Mouse (Mus musculus) left cerebral cortex, postnatal 14 days (tissue): Measurements from ENCODE around the gene Cfb. TPM values are rescaled to one million over a fixed set of nuclear protein-coding genes. Genes with fewer than 3 reads are reported as not detected.
A peak's percentile ranks its signal among the peaks of the same experiment; 100 is the strongest.

ENCODE experiments used
- DNase-seq, 2 experiments: peaks; one replicate each; pipeline ENCODE4 v3.0.0; 2021 to 2022; ENCODE audit warnings: low spot score in 2 of 2, mixed read lengths in 1 of 2
- intact Hi-C: fragments of 180-260 bp; cut with DNase I; formaldehyde crosslinking; loops from one replicate; pipeline ENCODE4 v1.15.1; 2025
- total RNA-seq, 2 experiments: library from RNA; stranded (reverse); gene quantifications; 2 replicates each; pipeline ENCODE4 v1.2.3; 2021

Cfb gene
- total RNA-seq, 2 experiments from 2014 or later, result 0.20 TPM; not detected in 1

DNA sequence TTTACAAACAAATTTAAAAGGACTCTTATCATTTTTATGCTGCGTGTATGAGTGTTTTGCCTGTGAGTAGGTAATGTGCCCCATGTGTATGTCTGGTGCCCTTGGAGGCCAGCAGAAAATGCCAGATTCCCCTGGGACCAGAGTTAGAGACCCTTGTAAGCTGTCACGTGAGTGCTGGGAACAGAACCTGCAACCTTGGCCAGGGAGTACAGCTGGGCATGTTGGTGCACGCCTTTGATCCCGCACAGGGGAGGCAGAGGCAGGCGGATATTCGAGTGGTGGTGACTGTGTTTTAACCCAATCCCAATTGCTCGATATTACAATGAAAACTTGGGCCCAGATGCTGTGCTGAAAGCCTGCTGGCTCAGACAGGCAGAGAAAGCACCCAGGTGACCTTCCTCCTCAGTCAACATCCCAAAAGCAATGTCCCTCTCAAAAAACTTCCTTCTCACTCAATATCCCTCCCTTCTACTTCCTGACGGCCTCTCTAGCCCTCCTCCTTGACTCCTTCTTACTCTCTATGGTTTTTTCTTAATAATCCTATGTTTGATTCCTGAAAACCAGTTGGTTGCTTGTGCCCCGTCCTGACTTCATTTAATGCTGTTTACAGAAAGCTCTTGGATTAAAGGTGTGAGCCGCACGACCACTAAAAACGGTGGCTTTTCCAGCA is 27.9 kb upstream of the Cfb start:
- intact Hi-C loops, result no loop called here
- no peak for DNase-seq

- intact Hi-C loops, result loop anchor here (5.0 kb wide), 1 partner anchor 216 kb away; the partner anchor contains the start of gene Tnxb
These were observed 25.6 kb upstream of the Cfb start for GRCm38 (mm10) chr17:34887942-34888341.

DNA sequence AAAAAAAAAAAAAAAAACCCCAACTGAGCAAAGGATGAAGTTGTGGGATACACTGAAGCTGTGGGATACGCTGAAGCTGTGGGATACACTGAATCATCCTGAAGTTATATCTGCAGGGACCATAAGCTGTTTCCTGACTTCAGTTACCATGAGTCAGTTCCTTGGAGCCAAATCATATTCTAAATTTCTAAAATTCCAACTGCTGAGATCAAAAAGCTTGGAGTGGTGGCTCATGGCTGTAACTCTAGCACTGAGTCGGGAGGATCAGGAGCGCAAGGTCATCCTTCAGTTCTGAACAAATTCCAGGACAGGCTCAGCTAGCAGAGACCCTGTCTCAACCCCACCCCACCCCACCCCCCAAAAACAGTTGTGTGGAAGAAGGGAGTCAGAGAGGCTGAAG is 23.3 kb upstream of the Cfb start:
- DNase-seq, result no peak
- intact Hi-C loops, result loop anchor here (5.0 kb wide), 1 partner anchor 213 kb away; the partner anchor contains the start of gene Tnxb

More at GRCm38 (mm10) chr17:34887942-34888341, 25.6 kb upstream of the Cfb start:
- DNase-seq, result no peak

- DNase-seq, result no peak
- intact Hi-C loops, result loop anchor here (5.0 kb wide), 1 partner anchor 212 kb away; the partner anchor contains the start of gene Tnxb
These were observed 22.4 kb upstream of the Cfb start for GRCm38 (mm10) chr17:34884704-34885103.

GRCm38 (mm10) chr17:34883332-34883731 is 21.0 kb upstream of the Cfb start:
- intact Hi-C loops, result no loop called here
- no peak for DNase-seq

- no peak for DNase-seq
- intact Hi-C loops, result no loop called here
These were observed 19.5 kb upstream of the Cfb start, which contains the start of gene Gm20547 for GRCm38 (mm10) chr17:34881683-34882310. Gene Gm20547 (minus strand): TSS chr17:34882042.

DNA sequence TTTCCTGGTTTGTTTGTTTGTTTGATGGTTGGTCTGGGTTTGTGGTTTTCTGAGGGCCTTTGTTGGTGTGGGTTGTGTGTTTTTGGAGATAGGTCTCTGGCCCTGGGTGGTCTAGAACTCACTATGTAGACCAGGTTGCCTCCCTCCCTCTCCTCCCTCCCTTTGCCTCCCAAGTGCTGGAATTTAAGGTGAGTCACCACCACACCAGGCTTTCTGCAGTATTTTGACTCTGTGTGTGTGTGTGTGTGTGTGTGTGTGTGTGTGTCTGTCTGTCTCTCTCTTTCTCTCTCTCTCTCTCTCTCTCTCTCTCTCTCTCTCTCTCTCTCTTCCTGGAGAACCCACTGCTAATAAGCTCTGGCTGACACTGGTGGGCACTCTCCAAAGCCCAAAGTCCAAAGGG is 18.8 kb upstream of the Cfb start:
- intact Hi-C loops, result no loop called here
- no peak for DNase-seq

- intact Hi-C loops, result no loop called here
- DNase-seq, result no peak
These were observed 17.1 kb upstream of the Cfb start, which contains the start of gene Zbtb12 for GRCm38 (mm10) chr17:34879336-34879879. Gene Zbtb12 (plus strand): TSS chr17:34879483.

DNA sequence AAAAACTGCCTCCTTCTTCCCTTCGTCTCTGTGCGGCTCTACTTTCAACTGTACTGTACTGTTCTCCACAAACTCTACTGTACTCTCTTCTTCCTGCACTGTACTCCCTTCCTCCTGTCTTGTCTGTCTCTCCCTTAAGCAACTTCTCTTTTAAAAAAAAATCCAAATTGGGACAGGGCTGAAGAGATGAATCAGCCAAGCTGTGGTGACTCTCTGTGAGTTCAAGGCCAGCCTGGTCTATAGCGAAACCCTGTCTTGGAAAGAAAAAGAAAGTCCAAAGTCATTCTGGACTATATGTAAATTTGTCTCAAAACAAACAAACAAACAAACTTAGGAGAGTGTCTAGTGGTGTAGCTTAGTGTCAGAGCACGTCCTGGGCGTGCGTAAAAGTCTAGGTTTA is 12.0 kb upstream of the Cfb start:
- intact Hi-C loops, result no loop called here
- no peak for DNase-seq

DNA sequence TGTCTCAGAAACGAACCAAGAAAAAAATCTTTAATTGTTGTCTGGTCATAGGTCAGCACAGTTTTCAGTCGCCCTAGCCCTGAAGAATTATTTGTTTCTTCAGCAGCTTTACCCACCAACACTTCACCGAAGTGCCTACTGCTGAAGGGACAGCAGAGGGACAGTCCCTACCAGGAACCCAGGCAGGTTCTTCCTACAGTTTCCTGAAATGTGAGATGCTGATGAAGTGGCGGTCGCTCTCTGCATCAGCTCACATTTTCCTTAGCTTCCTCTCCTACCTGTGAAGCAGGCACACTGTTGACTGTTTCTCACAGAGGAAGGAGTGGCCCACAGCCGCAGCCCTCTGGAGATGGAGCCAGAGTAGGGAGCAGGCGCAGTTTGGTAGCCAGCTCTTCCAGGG is 3.7 kb upstream of the Cfb start:
- DNase-seq, result no peak

GRCm38 (mm10) chr17:34861704-34862415 is 458 bp downstream of the Cfb start:
- DNase-seq, result no peak
- intact Hi-C loops, result no loop called here

More for the DNA sequence above, 3.7 kb upstream of the Cfb start:
- intact Hi-C loops, result no loop called here

DNA sequence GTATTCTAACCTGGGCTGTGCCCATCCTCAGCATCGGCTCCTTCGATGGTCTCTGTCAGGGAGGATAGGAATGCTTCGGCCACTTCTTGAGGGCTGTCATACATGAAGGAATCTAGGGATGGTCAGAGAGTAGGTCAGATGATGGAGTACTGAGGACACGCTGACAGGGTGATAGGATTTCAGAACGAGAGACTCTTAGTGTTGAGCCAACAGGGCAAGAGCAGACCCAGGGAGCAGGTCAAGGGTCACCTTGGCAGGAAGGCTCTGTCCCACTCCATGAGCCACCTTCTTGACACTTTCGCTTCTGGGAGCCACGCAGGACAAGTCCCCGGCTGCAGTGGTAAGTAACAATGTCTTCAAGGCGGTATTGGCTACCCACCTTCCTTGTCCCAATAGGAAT is 1.8 kb downstream of the Cfb start:
- DNase-seq, result no peak
- intact Hi-C loops, result no loop called here

DNA sequence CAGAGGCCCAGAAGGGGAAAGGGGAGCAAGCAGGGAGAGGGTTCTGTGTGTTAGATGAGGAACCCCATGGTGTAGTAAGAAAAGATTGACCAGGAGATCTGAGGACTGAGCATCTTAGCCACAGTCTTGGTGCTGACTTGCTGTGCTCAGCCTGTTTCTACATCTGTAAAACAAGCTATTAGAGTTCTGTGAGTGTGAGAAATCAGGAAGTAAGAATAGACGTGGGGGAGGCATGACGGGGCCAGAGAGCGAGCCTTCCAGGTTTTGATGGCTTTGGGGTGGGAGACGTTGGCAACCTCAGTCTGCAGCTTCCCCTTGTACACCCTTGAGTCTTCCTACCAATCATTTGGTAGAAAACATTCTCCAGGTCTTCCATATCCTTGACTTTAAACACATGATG is 3.6 kb downstream of the Cfb start:
- intact Hi-C loops, result loop anchor here (5.0 kb wide), 2 partner anchors 39 to 54 kb away; partner anchors contain the start of genes C2, Ehmt2 and Slc44a4
- DNase-seq, result no peak

DNA sequence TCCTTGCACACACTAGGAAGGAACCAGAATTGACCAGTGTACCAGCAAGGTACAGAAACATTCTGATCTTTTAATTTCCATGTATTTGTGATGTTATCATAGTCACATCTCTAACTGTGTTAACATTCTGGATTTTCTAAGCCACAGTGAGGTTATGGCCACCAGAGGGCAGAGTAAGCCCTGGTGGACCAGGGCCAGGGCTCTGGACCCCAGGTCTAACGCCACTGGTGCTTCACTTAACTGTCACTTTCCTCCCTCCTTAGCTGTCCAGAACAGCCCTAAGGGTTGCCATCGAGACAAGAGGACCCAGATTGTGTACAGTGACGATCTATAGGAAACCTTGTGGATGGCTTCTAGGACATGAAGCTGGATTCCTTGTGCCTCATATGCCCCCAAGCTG is 6.5 kb downstream of the Cfb start:
- peak; percentile 26 to 35 for DNase-seq
- intact Hi-C loops, result loop anchor here (5.0 kb wide), 2 partner anchors 41 to 56 kb away; partner anchors contain the start of genes C2, Ehmt2 and Slc44a4

DNA sequence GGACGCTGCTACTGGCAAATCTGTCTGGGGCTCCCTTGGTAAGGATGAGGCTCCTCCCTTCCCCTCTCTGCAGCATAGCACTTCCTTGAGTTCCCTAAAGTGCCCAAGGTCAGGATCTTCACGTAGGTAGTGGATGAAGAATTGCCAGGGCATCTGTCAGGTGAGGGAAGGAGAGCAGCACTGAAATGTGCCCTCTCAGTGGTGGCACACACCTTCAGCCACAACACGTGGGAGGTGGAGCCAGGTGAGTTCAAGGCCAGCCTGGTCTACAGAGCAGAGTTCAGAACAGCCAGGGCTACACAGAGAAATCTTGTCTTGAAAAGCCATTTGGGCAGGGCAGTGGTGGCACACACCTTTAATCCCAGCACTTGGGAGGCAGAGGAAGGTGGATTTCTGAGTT is 7.6 kb downstream of the Cfb start:
- intact Hi-C loops, result loop anchor here (5.0 kb wide), 4 partner anchors 43 to 128 kb away; partner anchors contain the start of genes C2, Ehmt2, Lsm2 and Slc44a4
- no peak for DNase-seq

DNA sequence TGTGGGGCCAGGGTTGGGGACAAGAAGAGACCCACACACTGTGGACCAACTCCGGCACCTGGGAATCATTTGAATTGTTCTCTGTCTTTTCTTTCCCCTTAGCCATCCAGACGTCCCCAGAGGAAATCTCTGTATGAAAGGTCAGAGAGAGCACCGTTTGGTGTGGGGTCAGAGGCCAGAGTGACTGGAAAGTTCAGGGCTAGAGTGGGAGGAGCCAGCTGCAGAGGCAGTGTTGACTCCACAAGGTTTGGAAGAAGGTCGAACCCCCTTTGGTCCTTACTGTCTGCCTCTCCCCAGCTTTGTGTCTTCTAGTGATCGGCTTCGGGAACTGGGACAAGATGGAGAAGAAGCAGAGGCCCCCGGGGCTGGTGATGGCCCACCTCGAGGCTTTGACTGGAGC is 8.8 kb downstream of the Cfb start:
- intact Hi-C loops, result loop anchor here (5.0 kb wide), 2 partner anchors 94 to 129 kb away; partner anchors contain the start of gene Lsm2

DNA sequence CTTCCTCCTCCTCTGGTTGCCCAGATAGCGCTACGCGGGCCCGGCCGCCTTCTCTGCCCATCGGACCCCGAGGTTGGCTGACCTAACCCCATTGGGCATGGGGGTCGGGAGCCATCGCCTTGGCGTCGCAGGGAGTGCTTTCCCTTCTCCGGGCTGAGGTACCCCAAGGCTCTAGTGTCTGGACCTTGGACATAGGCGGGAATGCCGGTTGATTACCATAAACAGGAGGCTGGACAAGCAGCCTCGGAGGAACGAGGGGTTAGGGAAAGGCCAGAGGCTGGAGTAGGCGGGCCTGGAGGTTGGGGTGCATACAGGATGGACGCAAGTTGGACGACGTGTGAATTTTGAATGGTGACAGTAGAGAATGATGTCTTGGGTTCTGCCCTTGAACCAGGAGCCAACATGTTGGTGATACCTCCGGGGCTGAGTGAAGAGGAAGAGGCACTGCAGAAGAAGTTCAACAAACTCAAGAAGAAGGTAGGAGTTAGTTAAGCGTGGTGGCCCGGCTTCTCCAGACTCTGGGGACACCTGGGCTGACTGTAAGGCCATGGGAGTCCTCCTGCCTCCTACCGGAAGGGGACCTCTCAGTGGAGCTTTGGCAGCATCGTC is 11.7 kb downstream of the Cfb start:
- intact Hi-C loops, result loop anchor here (2.0 to 5.0 kb wide), 3 partner anchors 14 to 132 kb away; partner anchors contain the start of genes Dxo, Lsm2 and Stk19
- no peak for DNase-seq

More for the DNA sequence above, 8.8 kb downstream of the Cfb start:
- DNase-seq, result no peak

GRCm38 (mm10) chr17:34849722-34850516 is 12.4 kb downstream of the Cfb start, which contains the start of the genes Skiv2l and Nelfe:
Gene Skiv2l (minus strand): TSS chr17:34850210.
Gene Nelfe (plus strand): TSS chr17:34850391.
- intact Hi-C loops, result loop anchor here (2.0 to 5.0 kb wide), 3 partner anchors 13 to 132 kb away; partner anchors contain the start of genes Dxo, Lsm2 and Stk19
- peak; percentile 98 for DNase-seq
